In genomic region chr4:155571442-155571841, GRCm38 (mm10) we compare ENCODE assay signal across 17 mouse cellular contexts. TPM values are rescaled to one million over a fixed set of nuclear protein-coding genes. Genes with fewer than 3 reads are reported as not detected.
A peak's percentile ranks its signal among the peaks of the same experiment; 100 is the strongest.
DNase-seq lines count a peak whose midpoint lies in the region; ATAC-seq lines count a peak whose summit lies in the region.
"Had no signal": no experiment of that assay in that cellular context is flagged by ENCODE, and none has a peak within 500 bp of the region (broad histone marks: within the 10 kb centered on the region; RNA-seq: fewer than 3 reads in every experiment).

No protein-coding gene starts in this region.

- H3K79me2 ChIP-seq in macrophage (ENCODE audit: inconsistent target) = peaks cover 100% of the 10 kb centered on the region

- ATAC-seq in forebrain, embryonic 16.5 days = no peak
- ATAC-seq: forebrain, embryonic 15.5 days had no signal

- peaks cover 7% of the 10 kb centered on the region; the same call in 1 of the 2 replicates for H3K36me3 ChIP-seq in macrophage (ENCODE audit: inconsistent target)
- no peaks in the 10 kb centered on the region for H3K36me3 ChIP-seq in forebrain, embryonic 16.5 days (ENCODE audit: control insufficient read depth, insufficient read depth)
- H3K36me3 ChIP-seq: embryonic facial prominence, embryonic 12.5 days; forebrain, embryonic 15.5 days; lung, embryonic 15.5 days; stomach, embryonic 15.5 days had no signal

- H3K9me3 ChIP-seq in forebrain, embryonic 16.5 days (ENCODE audit: control insufficient read depth, low read length) = no peaks in the 10 kb centered on the region
- H3K9me3 ChIP-seq: embryonic facial prominence, embryonic 12.5 days; forebrain, embryonic 15.5 days; lung, embryonic 15.5 days; neural tube, embryonic 15.5 days; stomach, embryonic 15.5 days had no signal

- 39% methylated on average over 2 of the region's 2 CpGs for WGBS in macrophage (ENCODE audit: missing documents)
- 86% methylated on average over 2 of the region's 2 CpGs for WGBS in forebrain, embryonic 16.5 days

- H3K27ac ChIP-seq in brown adipose tissue, adult 24 weeks (replicated peaks; ENCODE audit: low read depth, low read length) = peak overlapping the region; percentile 53
- 0 out of 2 replicates have a peak overlapping the region, but pooled peaks have one; percentile 2 for H3K27ac ChIP-seq in macrophage
- no peak overlapping the region for H3K27ac ChIP-seq in forebrain, embryonic 16.5 days (ENCODE audit: low read length)
- H3K27ac ChIP-seq: embryonic facial prominence, embryonic 12.5 days; forebrain, embryonic 15.5 days; lung, embryonic 15.5 days; neural tube, embryonic 15.5 days; stomach, embryonic 15.5 days had no signal

- no peak overlapping the region for H3K4me3 ChIP-seq in brown adipose tissue, adult 24 weeks (ENCODE audit: insufficient read depth, low read depth, low read length)
- H3K4me3 ChIP-seq in macrophage (ENCODE audit: inconsistent target) = no peak overlapping the region
- H3K4me3 ChIP-seq in forebrain, embryonic 16.5 days (replicated peaks; ENCODE audit: low read length) = no peak overlapping the region
- H3K4me3 ChIP-seq: embryonic facial prominence, embryonic 12.5 days; forebrain, embryonic 15.5 days; lung, embryonic 15.5 days; neural tube, embryonic 15.5 days; stomach, embryonic 15.5 days had no signal

- H3K9ac ChIP-seq in forebrain, embryonic 16.5 days (replicated peaks; ENCODE audit: low read depth, low read length) = no peak overlapping the region
- H3K9ac ChIP-seq: embryonic facial prominence, embryonic 12.5 days; forebrain, embryonic 15.5 days; lung, embryonic 15.5 days; neural tube, embryonic 15.5 days; stomach, embryonic 15.5 days had no signal

- peak; percentile 59 for DNase-seq in 3T3-L1 (ENCODE audit: low read depth, low spot score)
- DNase-seq in CD4-positive, CD25-positive, alpha-beta regulatory T cell, adult 2 months (ENCODE audit: low read depth, low spot score) = peak; percentile 40
- DNase-seq in right cerebral cortex, adult 2 months (ENCODE audit: low spot score in 2 of 2) = no peak
- DNase-seq in spleen, postnatal 36 days (ENCODE audit: low spot score in 2 of 2) = no peak
- DNase-seq: cerebellum, adult 2 months; kidney, adult 2 months; midbrain, embryonic 14.5 days; right cerebral cortex, postnatal 14 days had no signal

- no peak overlapping the region for H3K4me2 ChIP-seq in forebrain, embryonic 16.5 days (ENCODE audit: low read length)
- H3K4me2 ChIP-seq: embryonic facial prominence, embryonic 12.5 days; forebrain, embryonic 15.5 days; heart, embryonic 11.5 days; lung, embryonic 15.5 days; neural tube, embryonic 15.5 days; stomach, embryonic 15.5 days had no signal

- peaks cover 30% of the 10 kb centered on the region for H3K4me1 ChIP-seq in brown adipose tissue, adult 24 weeks (ENCODE audit: control insufficient read depth, insufficient read depth, insufficient read length, low read length)
- no peaks in the 10 kb centered on the region for H3K4me1 ChIP-seq in forebrain, embryonic 16.5 days (replicated peaks; ENCODE audit: control insufficient read depth, insufficient read depth, low read length)
- H3K4me1 ChIP-seq: forebrain, embryonic 15.5 days; lung, embryonic 15.5 days had no signal

- H3K27me3 ChIP-seq in forebrain, embryonic 16.5 days (replicated peaks; ENCODE audit: control insufficient read depth, insufficient read depth, low read length) = no peaks in the 10 kb centered on the region
- H3K27me3 ChIP-seq: embryonic facial prominence, embryonic 12.5 days; forebrain, embryonic 15.5 days; lung, embryonic 15.5 days; neural tube, embryonic 15.5 days; stomach, embryonic 15.5 days had no signal

RNA-seq across cellular contexts. Expression of gene Nadk, which starts 9.3 kb away (rescaled TPM):
- polyA plus RNA-seq in brown adipose tissue, adult 24 weeks (2012; ENCODE audit: insufficient read depth, insufficient read length, missing spikeins) = 147 and 155 TPM in 2 replicates
- total RNA-seq in macrophage (2018; cell fraction: chromatin; rRNA removed) = 100 to 1,000 TPM in 19 of 26 experiments, 10 to 100 TPM in 7; 39.0 to 252 (median 153) TPM
- total RNA-seq in macrophage (2018; cell fraction: cytosol; rRNA removed) = 100 to 1,000 TPM in 24 of 26 experiments, 10 to 100 TPM in 2; 95.1 to 211 (median 142) TPM
- total RNA-seq in macrophage (2018; cell fraction: nucleus; rRNA removed) = 100 to 1,000 TPM in 21 of 26 experiments, 10 to 100 TPM in 5; 67.7 to 217 (median 164) TPM
- 75.4 to 129 TPM (median 88.2 TPM) in 3 replicates for polyA plus RNA-seq in macrophage (2018)
- polyA plus RNA-seq in forebrain, embryonic 16.5 days (2015; fragmentation: Nextera tagmentation; extraction: Ambion mirVana) = 113 and 120 TPM in 2 replicates

RNA-seq across cellular contexts. Expression of gene Slc35e2, which starts 29.8 kb away (rescaled TPM):
- polyA plus RNA-seq in brown adipose tissue, adult 24 weeks (2012; ENCODE audit: insufficient read depth, insufficient read length, missing spikeins) = 7.0 and 9.4 TPM in 2 replicates
- 10 to 100 TPM in 15 of 26 experiments, 1 to 10 TPM in 11; 3.4 to 20.6 (median 13.1) TPM for total RNA-seq in macrophage (2018; cell fraction: chromatin; rRNA removed)
- total RNA-seq in macrophage (2018; cell fraction: cytosol; rRNA removed) = 10 to 100 TPM in 12 of 26 experiments, 1 to 10 TPM in 14; 5.2 to 12.7 (median 9.7) TPM
- 10 to 100 TPM in 19 of 26 experiments, 1 to 10 TPM in 7; 4.0 to 19.3 (median 12.7) TPM for total RNA-seq in macrophage (2018; cell fraction: nucleus; rRNA removed)
- 4.6 to 4.9 TPM (median 4.8 TPM) in 3 replicates for polyA plus RNA-seq in macrophage (2018)
- 12.0 and 12.9 TPM in 2 replicates for polyA plus RNA-seq in forebrain, embryonic 16.5 days (2015; fragmentation: Nextera tagmentation; extraction: Ambion mirVana)

RNA-seq across cellular contexts. Expression of gene Cdk11b, which starts 53.2 kb away (rescaled TPM):
- polyA plus RNA-seq in brown adipose tissue, adult 24 weeks (2012; ENCODE audit: insufficient read depth, insufficient read length, missing spikeins) = 32.4 and 37.9 TPM in 2 replicates
- 100 to 1,000 TPM; 275 to 612 (median 339) TPM for total RNA-seq in macrophage (2018; cell fraction: chromatin; rRNA removed)
- 10 to 100 TPM; 43.3 to 62.6 (median 51.6) TPM for total RNA-seq in macrophage (2018; cell fraction: cytosol; rRNA removed)
- total RNA-seq in macrophage (2018; cell fraction: nucleus; rRNA removed) = 100 to 1,000 TPM in 25 of 26 experiments, 10 to 100 TPM in 1; 96.7 to 275 (median 154) TPM
- 67.8 to 153 TPM (median 75.9 TPM) in 3 replicates for polyA plus RNA-seq in macrophage (2018)
- polyA plus RNA-seq in forebrain, embryonic 16.5 days (2015; fragmentation: Nextera tagmentation; extraction: Ambion mirVana) = 62.4 and 65.2 TPM in 2 replicates

Comparison
In these comparisons a context has a peak if more than half of its experiments do, and no peak if none do; other contexts are left out.
1. DNase-seq: peak in 3T3-L1 (single experiment) and CD4-positive, CD25-positive, alpha-beta regulatory T cell, adult 2 months (single experiment); none in right cerebral cortex, adult 2 months (0 of 2) and spleen, postnatal 36 days (0 of 2).